Mouse (Mus musculus) heart, embryonic 11.5 days (tissue): ENCODE results near the gene Lin54. TPM values are rescaled to one million over a fixed set of nuclear protein-coding genes. Genes with fewer than 3 reads are reported as not detected.

ENCODE experiments used
- ATAC-seq: fragments of 200-750 bp; cut with Nextera tagmentation; replicated peaks from 2 replicates; pipeline ENCODE4 v1.8.0; 2017; ENCODE audit warnings: moderate library complexity; ENCODE audit not compliant: insufficient number of reproducible peaks, low FRiP score, low TSS enrichment
- H3K27ac ChIP-seq: fragments of 300-500 bp; sonication (generic); 2 replicates; pipeline ENCODE4 v1.5.1; 2014; ENCODE audit warnings: mild to moderate bottlenecking, low read depth, low read length
- H3K27me3 ChIP-seq: fragments of 300-500 bp; sonication (generic); 2 replicates; pipeline ENCODE4 v1.6.1; 2014; ENCODE audit warnings: mild to moderate bottlenecking, low read length, mixed read lengths; ENCODE audit not compliant: control insufficient read depth, insufficient read depth
- H3K36me3 ChIP-seq: fragments of 300-500 bp; sonication (generic); 2 replicates; pipeline ENCODE4 v1.6.1; 2014; ENCODE audit warnings: mild to moderate bottlenecking, low read length, moderate library complexity, mixed read lengths; ENCODE audit not compliant: control insufficient read depth, insufficient read depth
- H3K4me1 ChIP-seq: fragments of 300-500 bp; sonication (generic); 2 replicates; pipeline ENCODE4 v1.6.1; 2014; ENCODE audit warnings: low read length; ENCODE audit not compliant: control insufficient read depth, insufficient read depth
- H3K4me2 ChIP-seq: fragments of 300-500 bp; sonication (generic); 2 replicates; pipeline ENCODE4 v1.6.1; 2014; ENCODE audit warnings: mild to moderate bottlenecking, moderate library complexity
- H3K4me3 ChIP-seq: fragments of 300-500 bp; sonication (generic); 2 replicates; pipeline ENCODE4 v1.5.1; 2014; ENCODE audit warnings: low read depth, low read length
- H3K9ac ChIP-seq: fragments of 300-500 bp; sonication (generic); 2 replicates; pipeline ENCODE4 v1.6.1; 2014; ENCODE audit warnings: mild to moderate bottlenecking, low read depth, low read length, moderate library complexity
- H3K9me3 ChIP-seq: fragments of 300-500 bp; sonication (generic); replicated peaks from 2 replicates; pipeline ENCODE4 v1.6.1; 2016; ENCODE audit warnings: low read length; ENCODE audit not compliant: control insufficient read depth
- WGBS: fragments of 180-500 bp; shearing (Covaris S2); extraction: QIAGEN DNeasy Blood & Tissue Kit; methylation state at CpG from one replicate; pipeline ENCODE4 v1.1.7; 2014; ENCODE audit not compliant: insufficient replicate concordance; 5-methylcytosine and 5-hydroxymethylcytosine counted together
- polyA plus RNA-seq: library from polyadenylated mRNA; unstranded; fragments of >200 nt; fragmentation: Nextera tagmentation; extraction: Ambion mirVana; gene quantifications from 2 replicates; pipeline ENCODE4 v1.2.1, GENCODE M21; 2014

Lin54 gene
- polyA plus RNA-seq, 1 experiment from 2014 or later, result 13.0 TPM

- H3K4me1 ChIP-seq, result peaks cover 6% of the 10 kb centered on the region; the same call in 1 of the 2 replicates
- ATAC-seq, result no peak
- H3K27me3 ChIP-seq, result no peaks in the 10 kb centered on the region
- no peak overlapping the region for H3K4me2 ChIP-seq
- H3K4me3 ChIP-seq, result no peak overlapping the region
- H3K9ac ChIP-seq, result no peak overlapping the region
- H3K27ac ChIP-seq, result no peak overlapping the region; the same call in 1 of the 2 replicates
- H3K9me3 ChIP-seq, result no peaks in the 10 kb centered on the region
- WGBS, result 45% methylated on average over 3 of the region's 3 CpGs
- peaks cover 7% of the 10 kb centered on the region for H3K36me3 ChIP-seq
Observed at GRCm38 (mm10) chr5:100525620-100526019, 25.2 kb upstream of the Lin54 start.

GRCm38 (mm10) chr5:100524921-100525320 lies 24.5 kb upstream of the Lin54 start:
- ATAC-seq, result no peak
- 93% methylated on average over 9 of the region's 9 CpGs for WGBS
- peaks cover 9% of the 10 kb centered on the region for H3K4me1 ChIP-seq
- H3K27ac ChIP-seq, result no peak overlapping the region
- H3K4me3 ChIP-seq, result no peak overlapping the region
- peaks cover 5% of the 10 kb centered on the region for H3K36me3 ChIP-seq
- no peaks in the 10 kb centered on the region for H3K27me3 ChIP-seq
- H3K4me2 ChIP-seq, result no peak overlapping the region
- no peak overlapping the region for H3K9ac ChIP-seq
- H3K9me3 ChIP-seq, result no peaks in the 10 kb centered on the region

GRCm38 (mm10) chr5:100523331-100523730 lies 22.9 kb upstream of the Lin54 start:
- Histone ChIP-seq H3K4me1 (peaks cover 17% of the 10 kb centered on the region), H3K27me3 (no peaks in the 10 kb centered on the region), H3K4me3 (no peak overlapping the region), H3K36me3 (no peaks in the 10 kb centered on the region), H3K27ac (no peak overlapping the region), H3K9me3 (no peaks in the 10 kb centered on the region), H3K4me2 (no peak overlapping the region), H3K9ac (no peak overlapping the region)
- 82% methylated on average over 1 of the region's 1 CpGs for WGBS
- no peak for ATAC-seq

GRCm38 (mm10) chr5:100520223-100520622 lies 19.8 kb upstream of the Lin54 start:
- H3K4me2 ChIP-seq, result no peak overlapping the region
- H3K9ac ChIP-seq, result no peak overlapping the region

GRCm38 (mm10) chr5:100519027-100519411 lies 18.6 kb upstream of the Lin54 start:
- no peaks in the 10 kb centered on the region for H3K9me3 ChIP-seq
- peak overlapping the region; percentile 94 for H3K4me3 ChIP-seq
- WGBS, result 5% methylated on average over 5 of the region's 5 CpGs
- no peaks in the 10 kb centered on the region for H3K36me3 ChIP-seq
- no peaks in the 10 kb centered on the region for H3K27me3 ChIP-seq
- ATAC-seq, result 0 out of 2 replicates have a peak, but pooled peaks have one; percentile 11
- peak overlapping the region; percentile 92 for H3K4me2 ChIP-seq
- H3K27ac ChIP-seq, result peak overlapping the region; percentile 73
- H3K9ac ChIP-seq, result peak overlapping the region; percentile 96
- H3K4me1 ChIP-seq, result peaks cover 11% of the 10 kb centered on the region

More at GRCm38 (mm10) chr5:100520223-100520622, 19.8 kb upstream of the Lin54 start:
- Histone ChIP-seq H3K27ac (no peak overlapping the region), H3K4me3 (no peak overlapping the region), H3K36me3 (no peaks in the 10 kb centered on the region), H3K4me1 (peaks cover 11% of the 10 kb centered on the region), H3K27me3 (no peaks in the 10 kb centered on the region), H3K9me3 (no peaks in the 10 kb centered on the region)
- 80% methylated on average over 2 of the region's 2 CpGs for WGBS
- no peak for ATAC-seq

GRCm38 (mm10) chr5:100518049-100519026 lies 17.9 kb upstream of the Lin54 start, which contains the start of gene Cops4:
Cops4 (plus strand) TSS chr5:100518309.
- H3K27me3 ChIP-seq, result no peaks in the 10 kb centered on the region
- ATAC-seq, result peak; percentile 100
- 1% methylated on average over 64 of the region's 64 CpGs for WGBS
- H3K27ac ChIP-seq, result peak within 1 kb of the TSS; percentile 73
- H3K9me3 ChIP-seq, result no peaks in the 10 kb centered on the region
- peak within 1 kb of the TSS; percentile 92 for H3K4me2 ChIP-seq
- peaks cover 11% of the 10 kb centered on the region for H3K4me1 ChIP-seq
- H3K36me3 ChIP-seq, result no peaks in the 10 kb centered on the region
- peak within 1 kb of the TSS; percentile 96 for H3K9ac ChIP-seq
- peak within 1 kb of the TSS; percentile 94 for H3K4me3 ChIP-seq

GRCm38 (mm10) chr5:100512576-100512975 lies 12.1 kb upstream of the Lin54 start:
- H3K4me2 ChIP-seq, result no peak overlapping the region
- no peak for ATAC-seq
- H3K4me3 ChIP-seq, result no peak overlapping the region
- no peaks in the 10 kb centered on the region for H3K9me3 ChIP-seq
- H3K27ac ChIP-seq, result no peak overlapping the region
- H3K27me3 ChIP-seq, result no peaks in the 10 kb centered on the region
- no peak overlapping the region for H3K9ac ChIP-seq
- no peaks in the 10 kb centered on the region for H3K36me3 ChIP-seq
- H3K4me1 ChIP-seq, result no peaks in the 10 kb centered on the region

GRCm38 (mm10) chr5:100509247-100509646 lies 8.8 kb upstream of the Lin54 start:
- H3K9ac ChIP-seq, result no peak overlapping the region
- H3K4me1 ChIP-seq, result no peaks in the 10 kb centered on the region
- ATAC-seq, result no peak
- no peaks in the 10 kb centered on the region for H3K36me3 ChIP-seq
- no peaks in the 10 kb centered on the region for H3K9me3 ChIP-seq
- H3K27ac ChIP-seq, result no peak overlapping the region
- H3K4me3 ChIP-seq, result no peak overlapping the region
- WGBS, result 55% methylated on average over 11 of the region's 11 CpGs
- H3K27me3 ChIP-seq, result no peaks in the 10 kb centered on the region
- H3K4me2 ChIP-seq, result no peak overlapping the region
